ENCODE assay signal across 8 mouse cellular contexts in genomic region chr7:44553826-44554225, GRCm38 (mm10). TPM values are rescaled to one million over a fixed set of nuclear protein-coding genes. Genes with fewer than 3 reads are reported as not detected.
DNase-seq lines count a peak whose midpoint lies in the region; ATAC-seq lines count a peak whose summit lies in the region.

Gene Nr1h2 (minus strand): TSS chr7:44553951.

- H3K4me1 ChIP-seq in hindbrain, embryonic 11.5 days (replicated peaks; ENCODE audit: control insufficient read depth, insufficient read depth, low read length), result peaks cover 4% of the 10 kb centered on the region; the same call in 1 of the 2 replicates

- peaks cover 6% of the 10 kb centered on the region; the same call in 1 of the 2 replicates for H3K36me3 ChIP-seq in hindbrain, embryonic 11.5 days (ENCODE audit: control insufficient read depth, insufficient read depth, low read length)

- peak; percentile 88 for ATAC-seq in hindbrain, embryonic 11.5 days (ENCODE audit: low FRiP score)

- H3K4me2 ChIP-seq in hindbrain, embryonic 11.5 days (replicated peaks; ENCODE audit: low read depth, low read length), result peak within 1 kb of the TSS; percentile 59

- H3K4me3 ChIP-seq in hindbrain, embryonic 11.5 days (ENCODE audit: low read depth, low read length), result peak within 1 kb of the TSS; percentile 78

- H3K27ac ChIP-seq in hindbrain, embryonic 11.5 days (ENCODE audit: low read depth, low read length), result peak within 1 kb of the TSS; percentile 84

- no peaks in the 10 kb centered on the region for H3K27me3 ChIP-seq in hindbrain, embryonic 11.5 days (ENCODE audit: control insufficient read depth, insufficient read depth, low read length)

- WGBS in hindbrain, embryonic 11.5 days, result under 1% methylated on average over 22 of the region's 22 CpGs

- peak; percentile 94 for DNase-seq in Muller cell, postnatal 12 days (ENCODE audit: inconsistent ontology term)
- DNase-seq in cerebellum, adult 9-11 months, result peak; percentile 93
- DNase-seq in frontal cortex, adult 2 months (ENCODE audit: extremely low spot score in 1 of 2, low spot score in 1 of 2), result peak; percentile 88 to 96
- DNase-seq in hindbrain, embryonic 11.5 days (ENCODE audit: low spot score), result peak; percentile 97
- peak; percentile 94 to 95 for DNase-seq in layer of hippocampus, postnatal 10 days (ENCODE audit: low spot score in 2 of 2)
- peak; percentile 99 for DNase-seq in lung, postnatal 10 days
- peak; percentile 95 for DNase-seq in ovary, postnatal 36 days (ENCODE audit: low spot score)
- DNase-seq in thymus, postnatal 25 days, result peak; percentile 96

- 0 out of 2 replicates have a peak within 1 kb of the TSS, but pooled peaks have one; percentile 11 for H3K9ac ChIP-seq in hindbrain, embryonic 11.5 days (ENCODE audit: low read depth, low read length)

- H3K9me3 ChIP-seq in hindbrain, embryonic 11.5 days (ENCODE audit: control insufficient read depth, low read length), result no peaks in the 10 kb centered on the region

RNA-seq across cellular contexts. Expression of gene Nr1h2, which starts in this region (rescaled TPM):
- polyA plus RNA-seq in frontal cortex, adult 2 months (2012; rRNA removed), result 82.9 and 90.2 TPM in 2 replicates
- 70.8 and 72.7 TPM in 2 replicates for polyA plus RNA-seq in hindbrain, embryonic 11.5 days (2014; fragmentation: Nextera tagmentation; extraction: Ambion mirVana)
- 10 to 100 TPM; 58.3 to 67.3 TPM for total RNA-seq in layer of hippocampus, postnatal 10 days (2021)

Comparison
In these comparisons a context has a peak if more than half of its experiments do, and no peak if none do; other contexts are left out.
1. Peak in every context shown above with its lines: DNase-seq, ATAC-seq, H3K4me3 ChIP-seq and H3K27ac ChIP-seq.